Mouse (Mus musculus) kidney, postnatal 0 days (tissue): ENCODE measurements around the gene Rac3. TPM values are rescaled to one million over a fixed set of nuclear protein-coding genes. Genes with fewer than 3 reads are reported as not detected.

Source experiments
- ATAC-seq: fragments of 200-750 bp; cut with Nextera tagmentation; replicated peaks from 2 replicates; pipeline ENCODE4 v1.8.0; 2017; ENCODE audit warnings: low read depth, moderate number of reproducible peaks, moderate TSS enrichment, moderate library complexity; ENCODE audit not compliant: low FRiP score
- DNase-seq: peaks from one replicate; pipeline ENCODE4 v3.0.0-alpha.2; 2016; ENCODE audit warnings: low spot score
- H3K27ac ChIP-seq: fragments of 300-500 bp; sonication (generic); 2 replicates; pipeline ENCODE4 v1.5.1; 2014; ENCODE audit warnings: mild to moderate bottlenecking
- H3K27me3 ChIP-seq: fragments of 300-500 bp; sonication (generic); 2 replicates; pipeline ENCODE4 v1.6.1; 2014; ENCODE audit warnings: low read length, mixed read lengths; ENCODE audit not compliant: insufficient read depth
- H3K36me3 ChIP-seq: fragments of 300-500 bp; sonication (generic); 2 replicates; pipeline ENCODE4 v1.6.1; 2014; ENCODE audit warnings: low read length, mixed read lengths; ENCODE audit not compliant: insufficient read depth
- H3K4me1 ChIP-seq: fragments of 300-500 bp; sonication (generic); replicated peaks from 2 replicates; pipeline ENCODE4 v1.6.1; 2014; ENCODE audit warnings: antibody characterized with exemption, low read length, mixed read lengths; ENCODE audit not compliant: insufficient read depth
- H3K4me2 ChIP-seq: fragments of 300-500 bp; sonication (generic); 2 replicates; pipeline ENCODE4 v1.6.1; 2014; ENCODE audit warnings: mild to moderate bottlenecking, low read length, moderate library complexity, mixed read lengths
- H3K4me3 ChIP-seq: fragments of 300-500 bp; sonication (generic); replicated peaks from 2 replicates; pipeline ENCODE4 v1.5.1; 2014; ENCODE audit warnings: low read depth, low read length
- H3K9ac ChIP-seq: fragments of 300-500 bp; sonication (generic); 2 replicates; pipeline ENCODE4 v1.6.1; 2014; ENCODE audit warnings: low read depth, low read length
- H3K9me3 ChIP-seq: fragments of 300-500 bp; sonication (generic); replicated peaks from 2 replicates; pipeline ENCODE4 v1.6.1; 2016; ENCODE audit warnings: low read length, inconsistent platforms, mixed read lengths
- CTCF ChIP-seq: IDR thresholded peaks from 2 replicates; pipeline ENCODE4 v1.5.1; 2016; ENCODE audit warnings: antibody characterized with exemption, low read depth, mild to moderate bottlenecking, moderate library complexity
- WGBS: fragments of 180-500 bp; shearing (Covaris S2); extraction: QIAGEN DNeasy Blood & Tissue Kit; methylation state at CpG from one replicate; pipeline ENCODE4 v1.1.7; 2014; 5-methylcytosine and 5-hydroxymethylcytosine counted together
- polyA plus RNA-seq: library from polyadenylated mRNA; unstranded; fragments of >200 nt; fragmentation: Nextera tagmentation; extraction: Ambion mirVana; gene quantifications from 2 replicates; pipeline ENCODE4 v1.2.1, GENCODE M21; 2015

The Rac3 gene
- polyA plus RNA-seq, 1 experiment from 2014 or later: 23.4 TPM

DNA sequence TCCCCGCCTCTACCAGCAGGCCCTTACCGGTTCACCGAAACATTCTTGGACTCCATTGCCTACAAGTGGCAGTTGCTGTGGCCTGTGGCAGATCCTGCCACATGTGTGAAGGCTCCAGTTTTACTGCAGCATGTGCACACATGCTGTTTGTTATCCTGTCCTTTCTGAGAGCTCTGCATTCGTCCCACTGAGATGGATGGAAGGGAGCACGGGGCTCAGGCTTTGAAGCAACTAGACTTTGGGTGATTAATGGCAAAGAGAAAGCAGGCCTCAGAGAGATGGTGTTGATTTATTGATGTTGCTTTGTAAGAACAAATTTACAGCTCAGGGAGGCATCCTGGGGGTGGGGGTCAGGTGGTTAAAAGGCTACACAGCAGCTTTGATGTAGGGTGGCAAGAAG, 10.6 kb upstream of the Rac3 start:
- 0 out of 2 replicates have a peak, but pooled peaks cover 7% of the 10 kb centered on the region for H3K36me3 ChIP-seq
- WGBS: 38% methylated on average over 5 of the region's 5 CpGs
- no peaks in the 10 kb centered on the region for H3K27me3 ChIP-seq
- DNase-seq (peak; percentile 52), ATAC-seq (no peak)
- TF ChIP-seq CTCF: no peak
- H3K27ac ChIP-seq: no peak overlapping the region
- H3K9ac ChIP-seq: no peak overlapping the region
- H3K4me3 ChIP-seq: no peak overlapping the region
- no peaks in the 10 kb centered on the region for H3K9me3 ChIP-seq
- peaks cover 22% of the 10 kb centered on the region for H3K4me1 ChIP-seq
- no peak overlapping the region for H3K4me2 ChIP-seq

DNA sequence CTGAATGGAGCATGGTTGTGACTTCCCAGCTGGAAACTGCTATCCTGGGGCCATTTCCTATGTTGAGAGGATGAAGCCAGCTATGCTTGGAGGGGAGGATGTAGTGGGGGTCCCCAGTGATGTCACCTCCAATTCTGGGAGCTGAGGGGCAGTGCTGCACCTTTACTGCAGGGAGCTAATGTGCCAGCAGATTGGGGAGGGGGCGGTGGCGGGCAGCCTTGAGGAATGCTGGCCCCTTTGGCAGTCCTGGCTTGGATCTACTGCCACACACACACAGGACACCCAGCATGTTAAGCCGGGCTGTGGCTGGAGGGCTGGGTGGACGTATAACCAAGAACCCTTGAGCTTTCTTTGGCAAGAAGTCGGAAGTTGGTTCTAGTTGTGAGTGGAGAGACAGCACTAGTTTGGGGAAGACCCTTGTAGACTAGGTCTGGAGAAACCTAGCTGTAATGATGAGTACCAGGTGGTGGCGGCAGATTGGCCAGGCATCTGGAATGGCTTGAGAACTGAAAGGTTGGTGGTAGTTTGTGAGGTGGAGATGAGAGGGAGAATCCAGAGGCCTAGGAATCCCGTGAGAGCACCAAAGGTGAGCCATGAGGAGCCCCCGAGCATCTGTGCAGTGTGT, 9.2 kb upstream of the Rac3 start:
- no peak for TF ChIP-seq CTCF
- Histone ChIP-seq H3K9me3 (no peaks in the 10 kb centered on the region), H3K4me1 (peaks cover 16% of the 10 kb centered on the region), H3K27ac (no peak overlapping the region), H3K27me3 (no peaks in the 10 kb centered on the region), H3K4me2 (peak overlapping the region; percentile 75), H3K4me3 (no peak overlapping the region), H3K36me3 (0 out of 2 replicates have a peak, but pooled peaks cover 9% of the 10 kb centered on the region), H3K9ac (0 out of 2 replicates have a peak overlapping the region, but pooled peaks have one; percentile 70)
- no peak for DNase-seq
- 60% methylated on average over 8 of the region's 8 CpGs for WGBS
- ATAC-seq: no peak

DNA sequence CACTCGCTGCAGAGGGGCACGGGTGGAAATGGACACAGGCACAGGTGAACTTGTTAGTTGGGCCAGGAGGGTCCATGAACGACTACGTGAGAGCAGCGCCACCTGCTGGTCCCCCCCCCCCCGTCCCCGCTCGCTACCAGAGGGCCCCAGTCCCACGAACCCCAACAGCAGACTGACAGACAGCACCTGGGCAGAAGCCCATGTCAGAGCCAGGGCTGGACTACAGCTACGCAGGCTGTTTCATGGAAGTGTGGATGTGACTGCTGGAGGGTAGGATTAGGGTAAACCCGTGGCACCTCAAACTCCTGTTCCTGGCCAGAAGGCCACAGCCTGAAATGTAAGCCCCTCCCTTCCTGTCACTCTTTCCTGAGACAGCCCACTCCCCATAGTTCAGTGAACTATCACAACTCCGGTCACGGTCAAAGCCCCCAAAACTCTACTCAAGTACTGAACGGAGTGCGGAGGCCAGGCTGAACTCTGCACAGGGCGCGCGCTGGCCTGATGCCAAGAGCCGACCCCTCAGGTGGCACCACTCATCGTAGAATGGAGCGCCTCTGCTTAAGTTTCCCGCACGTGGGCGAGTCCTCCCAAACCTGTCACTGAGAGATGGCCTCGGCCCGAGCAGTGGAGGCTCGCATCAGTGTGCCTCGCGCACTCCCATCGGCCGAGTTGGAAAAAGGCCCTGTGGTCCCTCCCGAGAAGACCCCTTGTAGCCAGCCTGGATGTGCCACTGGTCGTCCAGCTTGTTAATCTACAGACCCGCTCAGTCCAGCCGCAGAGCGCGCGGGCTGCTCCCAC, 8.3 kb upstream of the Rac3 start:
- Histone ChIP-seq H3K27me3 (no peaks in the 10 kb centered on the region), H3K9me3 (no peaks in the 10 kb centered on the region), H3K9ac (peak overlapping the region; percentile 70), H3K4me2 (peak overlapping the region; percentile 75), H3K36me3 (0 out of 2 replicates have a peak, but pooled peaks cover 13% of the 10 kb centered on the region), H3K27ac (peak overlapping the region; percentile 73), H3K4me3 (peak overlapping the region; percentile 61), H3K4me1 (peaks cover 15% of the 10 kb centered on the region; the same call in 1 of the 2 replicates)
- DNase-seq: peak; percentile 66
- peak; percentile 80 for TF ChIP-seq CTCF
- peak; percentile 31 for ATAC-seq
- under 1% methylated on average over 37 of the region's 38 CpGs for WGBS

DNA sequence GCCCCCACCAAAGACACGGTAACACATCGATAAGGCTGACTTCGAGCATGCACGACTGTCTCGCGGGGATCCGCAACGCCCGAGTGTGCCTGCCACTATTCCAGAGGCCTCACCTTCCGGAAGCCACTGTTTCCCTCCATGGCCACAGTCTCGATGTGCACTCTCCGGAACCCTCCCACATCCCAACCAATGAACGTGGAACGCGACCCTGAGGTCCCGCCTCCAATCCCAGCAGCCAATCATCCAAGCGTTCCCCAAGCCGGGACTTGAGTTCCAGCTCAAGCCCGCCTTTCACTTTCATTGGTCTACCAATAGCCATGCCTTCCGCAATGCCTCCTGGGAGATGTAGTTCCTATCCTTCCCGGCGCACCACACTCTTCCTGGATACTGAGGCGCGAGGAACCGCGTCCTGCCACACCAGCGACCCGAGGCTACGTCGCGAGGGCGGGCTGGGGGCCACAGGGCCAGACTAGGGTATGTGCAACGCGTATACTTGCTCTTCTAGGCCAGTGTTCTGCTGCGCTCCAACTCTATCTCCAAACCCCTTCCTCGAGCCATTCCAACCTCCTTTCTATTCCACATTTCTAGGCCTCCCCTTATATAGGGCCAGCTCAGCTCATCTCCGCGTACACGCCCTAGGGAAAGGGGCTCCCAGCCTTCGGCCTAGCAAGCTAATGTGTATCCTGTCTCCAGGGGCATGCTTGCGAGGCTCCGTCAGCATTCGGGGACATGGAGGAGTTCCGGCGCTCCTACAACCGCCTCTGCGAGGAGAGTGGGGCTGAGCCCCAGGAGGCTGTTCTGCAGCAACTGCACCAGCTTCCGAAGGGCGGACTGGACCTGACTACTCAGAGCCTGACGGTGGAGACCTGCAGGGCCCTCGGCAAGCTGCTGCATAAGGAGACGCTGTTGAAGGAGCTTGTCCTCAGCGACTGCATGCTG, 7.4 kb upstream of the Rac3 start, which contains the start of the genes Cenpx and Lrrc45:
TSS of gene Cenpx (minus strand) at position 159 of the 939 bp plus-strand sequence.
TSS of gene Lrrc45 (plus strand) at position 346 of the 939 bp plus-strand sequence.
- Histone ChIP-seq H3K4me1 (peaks cover 15% of the 10 kb centered on the region; the same call in 1 of the 2 replicates), H3K9ac (peak within 1 kb of the TSS; percentile 70), H3K9me3 (no peaks in the 10 kb centered on the region), H3K27me3 (no peaks in the 10 kb centered on the region), H3K4me2 (peak within 1 kb of the TSS; percentile 75), H3K4me3 (peak within 1 kb of the TSS; percentile 61), H3K27ac (peak within 1 kb of the TSS; percentile 73), H3K36me3 (0 out of 2 replicates have a peak, but pooled peaks cover 15% of the 10 kb centered on the region)
- DNase-seq (peak; percentile 100), ATAC-seq (peak; percentile 93)
- WGBS: 2% methylated on average over 53 of the region's 53 CpGs
- no peak for TF ChIP-seq CTCF

DNA sequence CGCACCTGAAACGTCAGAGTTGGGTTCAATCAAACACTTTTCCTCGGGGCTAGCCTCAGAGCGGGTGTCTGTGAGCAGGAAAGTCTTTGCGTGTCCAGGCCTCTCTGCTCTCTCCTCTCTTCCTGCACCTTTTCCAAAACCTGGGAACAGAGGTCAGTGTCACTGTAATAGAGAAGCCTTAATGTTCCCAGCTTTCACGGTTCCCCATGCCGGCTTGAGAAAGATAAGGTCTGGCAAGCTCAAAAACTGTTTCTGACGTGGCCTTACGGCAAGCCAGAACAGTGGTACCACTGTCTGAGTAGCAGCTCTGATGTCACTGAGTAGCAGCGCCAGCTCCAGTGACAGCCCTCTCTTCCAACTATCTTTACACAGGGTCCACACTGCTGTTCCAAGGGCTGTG, 6.7 kb upstream of the Rac3 start:
- WGBS: 38% methylated on average over 10 of the region's 10 CpGs
- H3K9ac ChIP-seq: peak overlapping the region; percentile 55
- H3K27me3 ChIP-seq: no peaks in the 10 kb centered on the region
- H3K27ac ChIP-seq: no peak overlapping the region
- peaks cover 15% of the 10 kb centered on the region; the same call in 1 of the 2 replicates for H3K4me1 ChIP-seq
- no peak for TF ChIP-seq CTCF
- H3K4me3 ChIP-seq: peak overlapping the region; percentile 61
- no peaks in the 10 kb centered on the region for H3K9me3 ChIP-seq
- H3K4me2 ChIP-seq: peak overlapping the region; percentile 75
- no peak for ATAC-seq
- 0 out of 2 replicates have a peak, but pooled peaks cover 15% of the 10 kb centered on the region for H3K36me3 ChIP-seq
- DNase-seq: no peak
